Mouse (Mus musculus) adrenal gland, adult 2 months (tissue): ENCODE results near the gene Manf. TPM values are rescaled to one million over a fixed set of nuclear protein-coding genes. Genes with fewer than 3 reads are reported as not detected.

Source experiments
- DNase-seq: peaks from one replicate; pipeline ENCODE4 v3.0.0; 2021
- polyA plus RNA-seq: library from polyadenylated mRNA; depleted of rRNA; stranded (reverse); fragments of >200 nt; gene quantifications from 2 replicates; pipeline ENCODE4 v1.2.3, GENCODE M21; 2012
- total RNA-seq, 2 experiments: library from RNA; stranded (reverse); gene quantifications; 2 replicates each; pipeline ENCODE4 v1.2.3; 2021

Gene Manf
- total and polyA plus RNA-seq, 3 experiments: 36.8 to 321 (median 284) TPM

DNA sequence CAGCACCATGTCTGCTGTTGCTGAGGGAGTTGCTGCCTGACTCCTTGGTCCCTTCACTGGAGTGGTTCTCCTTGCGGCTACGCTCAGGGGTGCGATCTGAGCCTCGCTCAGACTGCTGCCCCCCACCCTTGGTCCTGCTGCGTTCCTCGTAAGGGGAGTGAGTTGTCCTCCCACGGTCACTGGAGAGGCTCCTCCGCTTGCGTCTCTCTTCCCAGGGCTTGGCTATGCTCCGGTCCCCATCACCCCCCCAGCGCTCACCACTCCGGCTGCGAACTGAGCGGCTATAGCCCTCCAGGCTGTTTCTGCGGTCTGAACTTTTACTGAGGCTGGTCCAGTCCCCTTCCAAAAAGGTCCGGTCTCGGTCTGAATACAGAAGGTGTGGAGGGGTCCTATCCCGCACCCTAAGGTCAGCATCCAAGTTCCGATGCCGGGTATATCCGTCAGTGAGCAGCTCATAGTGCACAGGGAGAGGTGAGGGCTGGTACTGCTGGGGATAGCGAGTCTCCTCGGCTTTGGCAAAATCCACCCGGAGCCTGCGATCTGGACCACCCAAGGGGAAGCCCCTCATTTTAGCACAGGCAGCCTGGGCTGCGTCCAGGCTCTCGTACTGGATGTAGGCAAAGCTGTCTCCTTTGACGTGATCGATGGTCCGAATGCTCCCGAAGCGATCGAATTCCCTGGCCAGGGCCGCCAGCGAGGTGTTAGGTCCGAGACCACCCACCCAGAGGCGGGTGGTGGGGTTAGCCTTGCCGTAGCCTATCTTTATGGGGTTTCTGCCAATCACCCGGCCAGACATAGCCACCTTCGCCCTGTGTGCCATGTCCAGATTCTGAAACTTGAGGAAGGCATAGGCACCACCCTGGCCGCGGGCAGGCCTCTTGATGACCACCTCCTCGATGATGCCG lies 6.5 kb downstream of the Manf start:
- DNase-seq: no peak

DNA sequence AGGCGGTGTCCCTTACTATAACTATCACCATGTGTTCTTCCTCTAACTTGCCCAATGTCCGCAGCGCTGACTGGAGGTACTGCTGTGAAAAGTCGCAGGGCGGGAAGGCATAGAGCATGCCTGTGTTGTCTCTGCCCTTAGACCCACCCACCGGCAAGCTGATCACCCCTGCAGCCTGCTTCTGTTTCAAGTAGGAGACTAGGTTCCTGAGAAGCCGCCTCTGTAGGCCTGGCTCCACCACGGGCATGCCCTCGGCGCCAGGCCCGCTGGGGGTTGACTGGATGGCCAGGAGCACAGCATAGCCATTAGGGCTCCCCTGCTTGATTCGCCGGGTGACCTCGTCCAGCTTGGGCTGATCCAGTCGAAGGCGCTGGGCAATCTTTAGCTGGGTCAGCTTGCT lies 7.5 kb downstream of the Manf start:
- no peak for DNase-seq

DNA sequence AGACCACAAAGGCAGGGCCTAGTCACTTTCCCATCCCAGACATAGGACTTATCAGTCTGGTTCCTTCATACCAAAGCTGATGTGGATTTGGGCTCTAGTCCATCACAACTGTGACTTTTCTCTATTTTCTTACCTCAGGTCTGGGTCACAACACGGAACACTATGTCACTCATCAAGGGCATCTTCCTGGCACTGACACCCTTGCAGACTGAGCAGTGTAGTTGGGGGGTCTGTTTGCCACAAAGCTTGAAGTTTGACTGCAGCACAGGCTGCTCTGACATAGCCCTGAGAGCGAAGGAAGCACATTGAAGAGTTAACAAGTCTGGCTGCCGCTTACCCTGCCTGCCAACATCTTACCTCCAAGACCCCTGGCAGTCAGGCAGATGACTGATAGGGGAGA lies 8.7 kb downstream of the Manf start:
- DNase-seq: no peak

DNA sequence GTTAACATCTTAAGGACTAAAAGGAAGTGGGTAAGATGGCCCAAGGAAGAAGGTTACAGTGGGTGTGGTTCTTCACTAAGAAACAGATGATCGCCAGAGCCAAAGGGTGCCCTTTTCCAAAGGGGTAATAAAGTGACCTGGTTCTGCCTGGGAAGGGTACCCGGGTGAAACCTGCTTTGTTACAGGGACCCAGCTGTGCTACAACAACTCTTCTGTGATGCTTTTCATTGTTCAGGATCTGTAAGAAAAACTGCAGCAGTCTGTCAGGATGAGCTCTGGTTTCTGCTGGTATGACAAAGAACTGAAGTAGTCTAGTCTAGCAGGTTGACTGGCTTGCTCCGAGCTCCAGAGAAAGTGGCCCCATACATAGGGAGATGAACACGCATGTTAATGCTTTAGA lies 9.6 kb downstream of the Manf start:
- DNase-seq: no peak

DNA sequence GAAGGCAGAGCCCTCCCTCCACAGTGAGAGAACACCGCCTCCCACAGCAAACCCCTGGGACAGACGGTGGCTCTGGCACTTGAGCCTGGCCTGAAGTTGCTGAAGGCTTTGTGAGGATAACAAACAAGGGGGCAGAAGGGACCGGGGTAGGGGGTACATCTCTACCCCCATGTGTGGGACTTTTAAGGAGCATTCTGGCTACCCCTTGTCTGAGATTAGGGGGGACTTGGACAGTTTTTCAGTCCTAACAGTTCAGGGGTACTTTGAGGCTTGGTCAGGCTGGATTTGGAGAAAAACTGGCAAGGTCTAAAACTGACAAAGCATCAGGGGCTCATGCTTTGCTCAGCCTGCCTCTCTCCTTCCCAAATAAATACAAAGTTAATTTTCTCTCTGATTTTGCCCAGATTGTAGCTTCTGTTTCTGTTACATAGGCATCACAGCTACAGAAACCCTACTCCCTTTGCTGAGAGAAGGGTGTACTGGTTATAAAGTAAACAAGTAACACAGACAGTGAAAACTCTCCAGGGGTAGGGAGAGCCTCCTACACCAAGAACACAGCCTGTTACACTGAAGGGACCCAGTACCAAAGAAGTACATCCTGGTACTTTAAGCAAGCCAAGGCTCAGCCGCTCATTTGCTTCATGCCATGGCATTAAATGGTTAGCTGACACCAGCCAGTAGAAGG lies 10.6 kb downstream of the Manf start:
- DNase-seq: no peak

DNA sequence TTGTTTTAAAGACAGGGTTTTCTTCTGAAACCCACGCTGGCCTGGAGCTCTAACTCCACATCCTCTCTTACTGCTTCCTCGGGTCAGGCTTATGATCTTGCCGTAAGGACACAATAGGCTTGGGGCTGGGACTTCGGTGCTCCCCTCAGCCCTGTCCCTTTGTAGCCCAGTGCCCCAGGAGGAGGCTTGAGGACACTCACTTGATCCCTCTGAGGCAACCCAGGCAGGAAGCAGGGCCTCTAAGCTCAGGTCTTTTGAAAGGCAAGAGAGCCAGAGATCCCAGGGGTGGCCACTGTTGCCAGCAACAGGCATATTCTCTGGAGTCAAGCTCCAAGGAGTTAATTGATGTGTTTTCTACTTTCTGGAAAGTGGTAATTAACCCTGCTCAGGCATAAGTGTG lies 12.3 kb downstream of the Manf start:
- no peak for DNase-seq

DNA sequence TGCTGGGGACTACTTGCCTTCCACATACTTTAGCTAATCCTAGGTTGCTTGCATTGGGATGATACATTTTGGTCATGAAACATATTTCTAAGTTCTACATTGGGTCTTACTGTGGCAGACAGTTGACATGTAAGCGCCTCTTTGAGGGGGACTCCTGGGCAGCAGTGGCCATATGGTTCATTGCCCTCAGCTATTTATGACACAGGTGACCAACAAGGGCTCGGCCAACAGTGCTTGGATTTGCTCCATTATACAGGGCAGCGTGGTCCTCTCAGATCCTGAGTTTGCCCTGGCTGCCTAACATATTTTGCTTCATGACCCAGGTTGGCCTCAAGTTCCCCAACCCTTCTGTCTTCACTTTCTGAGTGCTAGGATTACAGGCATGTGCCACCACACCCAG lies 15.1 kb downstream of the Manf start:
- no peak for DNase-seq

DNA sequence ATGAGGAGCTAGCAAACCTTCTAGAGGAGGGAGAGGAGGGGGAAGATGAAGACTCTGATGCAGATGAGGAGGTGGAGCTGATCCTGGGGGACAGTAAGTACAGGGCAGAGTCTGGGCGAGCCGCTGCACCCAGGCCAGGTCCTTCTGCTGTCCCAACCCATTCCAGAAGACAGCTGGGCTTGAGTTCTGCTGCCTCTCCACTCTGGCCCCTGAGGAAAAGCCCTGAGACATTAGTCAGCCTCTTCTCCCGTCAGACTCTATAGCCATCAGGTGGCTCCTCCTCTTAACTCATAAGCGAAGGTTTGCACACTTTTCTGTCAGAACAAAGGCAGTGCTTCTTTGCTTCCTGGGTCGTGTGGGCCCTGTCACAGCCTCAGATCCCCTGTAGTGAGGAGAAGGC lies 17.6 kb downstream of the Manf start:
- DNase-seq: no peak

DNA sequence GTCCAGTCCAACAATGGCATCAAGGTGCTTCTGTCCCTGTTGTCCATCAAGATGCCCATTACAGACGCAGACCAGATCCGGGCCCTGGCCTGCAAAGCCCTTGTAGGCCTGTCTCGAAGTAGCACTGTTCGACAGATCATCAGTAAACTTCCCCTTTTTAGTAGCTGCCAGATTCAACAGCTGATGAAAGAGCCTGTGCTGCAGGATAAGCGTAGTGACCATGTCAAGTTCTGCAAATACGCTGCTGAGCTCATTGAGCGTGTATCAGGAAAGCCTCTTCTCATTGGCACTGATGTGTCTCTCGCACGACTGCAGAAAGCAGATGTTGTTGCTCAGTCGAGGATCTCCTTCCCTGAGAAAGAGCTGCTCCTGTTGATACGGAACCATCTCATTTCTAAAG lies 33.7 kb downstream of the Manf start:
- DNase-seq: no peak

DNA sequence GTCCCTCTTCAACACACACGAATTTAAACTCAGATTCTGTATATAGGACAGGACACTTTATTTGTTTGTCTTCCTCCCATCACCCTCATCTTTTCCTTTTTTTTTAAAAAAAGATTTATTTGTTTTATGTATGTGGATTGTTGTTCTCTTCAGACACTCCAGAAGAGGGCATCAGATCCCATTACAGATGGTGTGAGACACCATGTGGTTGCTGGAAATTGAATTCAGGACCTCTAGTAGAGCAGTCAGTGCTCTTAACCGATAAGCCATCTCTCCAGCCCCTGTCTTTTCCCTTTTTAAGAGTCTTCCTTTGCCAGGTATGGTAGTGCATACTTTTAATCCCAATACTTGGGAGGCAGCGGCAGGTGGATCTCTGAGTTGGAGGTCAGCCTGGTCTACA lies 35.1 kb downstream of the Manf start:
- no peak for DNase-seq

DNA sequence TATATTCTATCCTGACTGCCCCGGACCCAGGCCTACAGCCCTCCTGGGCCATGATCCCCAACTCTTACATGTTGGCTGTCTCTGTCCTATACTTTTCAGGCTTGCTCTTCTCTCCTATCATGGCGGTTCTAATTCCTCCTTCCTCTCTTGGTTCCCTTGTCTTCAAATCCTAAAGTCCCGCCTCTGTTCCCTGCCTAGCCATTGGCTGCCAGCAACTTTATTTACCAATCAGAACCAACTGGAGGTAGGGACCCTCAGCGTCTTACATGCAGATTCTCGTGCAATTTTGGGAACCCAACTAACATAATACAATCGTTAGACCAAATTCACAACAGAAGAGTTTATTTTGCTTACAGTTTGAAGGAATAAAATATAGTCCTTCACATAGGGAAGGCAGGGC lies 49.0 kb downstream of the Manf start:
- DNase-seq: no peak

DNA sequence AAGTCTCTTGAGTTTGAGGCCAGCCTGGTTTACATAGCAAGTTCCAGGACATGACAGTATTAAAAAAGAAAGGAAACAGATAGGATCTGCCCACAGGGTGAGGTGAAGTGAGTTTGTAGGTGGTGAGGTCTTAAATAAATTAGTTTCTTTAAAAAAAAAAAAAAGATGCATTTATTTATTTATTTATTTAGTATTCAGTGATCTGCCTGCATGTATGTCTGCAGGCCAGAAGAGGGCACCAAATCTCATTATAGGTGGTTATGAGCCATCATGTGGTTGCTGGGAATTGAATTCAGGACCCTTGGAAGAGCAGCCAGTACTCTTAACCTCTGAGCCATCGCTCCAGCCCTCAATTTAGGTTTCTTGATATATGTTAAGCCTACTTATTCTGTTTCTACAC lies 51.2 kb downstream of the Manf start:
- DNase-seq: no peak

DNA sequence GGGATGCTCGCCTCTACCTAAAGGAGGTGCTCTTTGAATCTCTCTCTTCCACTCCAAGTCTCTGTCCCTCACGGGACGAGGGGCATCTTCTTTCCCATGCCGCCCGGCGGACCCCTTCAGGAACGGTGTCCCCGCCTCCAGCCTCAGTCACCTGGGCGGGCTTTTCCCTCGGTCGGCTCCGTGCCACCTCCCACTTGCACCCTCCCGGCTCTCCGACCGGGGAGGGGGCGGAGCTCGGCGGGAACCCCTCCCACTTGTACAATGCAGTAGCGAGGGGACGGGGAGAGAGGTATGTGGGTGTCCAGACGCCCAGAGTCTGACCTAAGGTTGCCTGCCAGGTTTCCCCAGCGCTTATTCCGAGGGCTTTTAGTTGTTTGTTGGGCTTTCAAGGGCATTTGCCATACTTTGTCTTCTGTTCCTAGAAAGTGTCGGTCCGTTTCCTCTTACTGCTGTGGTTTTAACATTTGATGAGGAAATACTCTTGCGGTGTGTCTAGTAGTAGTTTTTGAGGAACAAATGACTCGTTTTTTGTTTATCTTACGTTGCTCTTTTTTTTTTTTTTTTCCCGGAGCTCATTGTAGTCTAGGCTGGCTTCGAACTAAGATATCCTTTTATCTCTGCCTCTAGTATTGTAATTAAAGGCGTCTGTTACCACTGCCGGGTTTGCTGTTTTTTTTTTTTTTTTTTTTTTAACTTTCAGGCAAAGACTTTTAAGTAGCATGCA lies 69.2 kb downstream of the Manf start:
- DNase-seq: peak; percentile 95

DNA sequence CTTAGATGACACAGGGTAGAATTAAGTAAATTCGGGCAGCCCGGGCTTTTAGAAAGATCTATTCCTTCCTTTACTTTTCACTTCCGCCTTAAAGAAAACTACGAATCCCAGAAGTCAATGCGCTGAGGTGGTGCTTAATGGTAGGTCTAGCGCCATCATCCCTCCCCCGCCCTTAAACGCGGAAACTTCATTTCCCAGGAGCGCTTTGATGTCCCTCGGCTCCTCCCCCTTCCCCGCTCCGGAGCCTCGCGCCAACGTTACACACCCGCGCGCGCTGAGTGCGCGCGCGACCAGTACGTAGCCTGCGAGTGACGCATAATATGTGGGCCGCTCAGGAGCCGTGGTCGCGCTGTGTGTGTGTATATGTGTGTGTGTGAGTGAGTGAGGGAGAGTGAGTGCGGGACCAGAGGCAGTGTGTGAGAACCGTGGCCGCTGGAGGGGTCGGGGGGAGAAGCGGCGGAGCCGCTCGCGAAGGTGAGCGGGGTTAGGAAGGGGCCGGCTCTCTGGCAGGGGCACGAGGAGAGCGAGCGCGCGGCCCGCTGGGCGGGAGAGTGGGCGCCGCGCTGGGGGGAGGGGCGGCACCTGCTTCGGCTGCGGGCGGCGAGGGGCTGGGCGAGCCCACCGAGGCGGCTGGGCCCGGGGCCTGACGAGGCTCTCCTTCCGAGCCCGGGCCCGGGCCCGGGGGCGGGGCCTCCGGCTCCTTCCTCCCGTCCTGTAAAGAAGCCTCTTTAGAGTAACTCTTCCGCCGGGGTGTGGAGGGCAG lies 70.0 kb downstream of the Manf start, which contains the start of gene Dcaf1:
Dcaf1 (plus strand) TSS at position 257 of the 763 bp plus-strand sequence.
- peak; percentile 94 for DNase-seq

DNA sequence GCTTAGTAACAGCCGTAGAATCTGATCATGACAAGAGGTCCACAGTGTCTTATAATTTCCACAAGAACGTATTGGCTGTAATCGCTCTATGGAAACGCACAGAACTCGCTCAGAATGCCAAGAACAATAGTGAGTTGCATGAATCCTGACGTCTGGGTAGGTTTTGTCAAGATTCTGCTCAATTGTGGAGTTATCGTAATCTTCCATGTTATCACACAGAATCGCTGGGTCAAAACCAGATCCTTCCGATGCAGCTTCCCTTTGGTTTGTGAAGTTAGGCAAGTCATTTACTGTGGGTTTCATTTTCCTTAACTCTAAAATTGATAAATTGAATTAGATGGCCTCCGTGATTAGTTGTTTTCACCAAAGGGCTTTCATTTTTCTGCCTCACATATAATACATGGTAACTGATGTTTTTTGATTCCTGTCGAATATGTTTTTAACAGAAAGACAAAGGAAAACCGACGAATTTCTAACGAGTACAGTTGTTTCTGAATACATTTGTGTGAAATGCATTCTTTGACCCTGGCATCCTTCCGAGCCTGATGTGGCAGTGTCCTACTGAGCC lies 70.6 kb downstream of the Manf start:
- DNase-seq: no peak

DNA sequence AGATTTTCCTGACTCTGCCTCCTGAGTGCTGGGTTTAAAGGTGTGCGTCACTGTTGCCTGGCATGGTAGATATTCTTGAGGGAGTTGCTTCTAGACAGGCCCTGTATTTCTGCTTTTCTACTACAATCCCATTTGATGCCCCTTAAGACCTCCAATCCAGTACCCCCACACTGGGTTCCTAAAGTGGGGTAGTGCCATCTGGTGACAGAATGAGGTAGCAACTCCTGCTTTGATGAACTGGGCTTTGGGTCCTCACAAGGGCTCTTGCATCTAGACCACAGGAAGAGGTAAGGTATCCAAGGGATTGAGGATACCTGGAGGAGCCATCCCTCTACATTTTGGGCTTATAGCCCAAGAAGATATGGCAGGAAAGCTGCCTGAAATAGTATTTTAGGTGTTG lies 72.6 kb downstream of the Manf start:
- DNase-seq: no peak

DNA sequence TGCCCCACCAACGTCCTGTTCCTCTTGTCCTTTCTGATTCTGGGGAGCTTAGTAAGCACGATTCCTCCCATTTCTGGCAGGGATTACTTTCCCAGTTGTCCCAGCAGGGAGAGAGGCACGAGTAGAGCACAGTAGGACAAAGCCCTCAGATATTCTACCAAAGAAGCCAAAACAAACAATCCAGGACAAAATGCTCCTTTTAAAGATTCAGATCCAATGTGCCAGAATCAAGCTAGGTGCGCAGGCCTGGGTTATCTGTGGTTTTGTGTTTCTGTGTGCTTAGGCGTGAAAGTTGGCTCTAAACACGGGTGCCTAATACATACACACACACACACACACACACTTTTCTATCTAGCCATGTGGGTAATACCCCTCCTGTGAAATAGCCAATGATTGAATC lies 73.6 kb downstream of the Manf start:
- DNase-seq: no peak

DNA sequence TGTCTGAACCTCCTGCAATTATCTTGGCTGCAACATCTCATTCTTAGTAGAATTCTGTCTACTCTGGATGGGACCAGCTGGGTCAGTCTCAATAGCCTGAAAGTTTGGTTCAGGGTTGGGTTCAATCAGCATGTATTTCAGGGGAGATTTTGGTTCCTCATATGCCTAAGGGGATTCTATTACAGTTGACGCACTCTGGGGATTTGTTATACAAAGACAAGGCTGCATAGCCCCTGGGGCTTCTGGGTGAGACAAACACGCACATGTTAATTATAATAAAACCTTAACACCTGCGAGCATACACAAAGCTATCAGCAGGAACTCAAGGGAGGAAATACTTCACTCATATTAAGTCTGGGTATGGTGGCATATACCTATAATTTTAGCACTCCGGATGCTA lies 85.3 kb downstream of the Manf start:
- no peak for DNase-seq

DNA sequence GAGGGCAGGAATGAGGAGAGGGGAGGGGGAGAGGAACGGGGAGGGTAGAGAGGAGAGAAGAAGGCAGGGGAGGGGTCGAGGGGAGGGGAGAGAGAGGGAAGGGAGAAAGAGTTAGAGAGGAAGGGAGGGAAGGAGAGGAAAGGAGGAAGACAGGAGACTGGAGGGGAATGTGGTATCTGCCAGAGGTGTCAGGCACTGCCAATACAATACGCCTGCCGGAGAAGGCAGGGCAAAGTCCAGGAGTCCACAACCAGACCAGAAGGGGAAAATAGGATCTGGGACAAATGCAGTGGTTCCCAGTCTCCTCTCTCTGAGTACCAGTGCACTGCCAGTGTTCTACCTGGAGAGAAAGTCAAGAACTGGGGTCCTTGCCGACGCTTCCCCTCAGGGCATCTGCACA lies 100.9 kb downstream of the Manf start:
- no peak for DNase-seq

DNA sequence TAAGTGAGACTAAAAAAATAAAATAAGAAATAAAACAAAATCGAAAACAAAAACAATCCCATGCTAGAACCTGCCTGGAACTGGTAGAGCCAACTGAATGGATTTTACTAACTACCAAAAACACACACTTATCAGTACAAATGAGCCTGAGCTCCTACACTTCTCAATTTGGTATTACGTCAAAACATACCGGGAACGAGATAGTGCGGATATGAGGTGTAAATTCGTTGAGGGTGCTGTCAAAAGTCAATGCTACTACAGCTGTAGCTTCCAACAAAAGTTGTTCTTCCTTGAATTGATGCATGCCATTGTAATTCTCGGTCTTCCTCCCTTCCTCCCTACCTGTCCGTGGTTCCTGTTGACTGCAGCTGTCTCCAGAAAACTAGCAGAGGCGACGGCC lies 102.4 kb downstream of the Manf start:
- DNase-seq: no peak

DNA sequence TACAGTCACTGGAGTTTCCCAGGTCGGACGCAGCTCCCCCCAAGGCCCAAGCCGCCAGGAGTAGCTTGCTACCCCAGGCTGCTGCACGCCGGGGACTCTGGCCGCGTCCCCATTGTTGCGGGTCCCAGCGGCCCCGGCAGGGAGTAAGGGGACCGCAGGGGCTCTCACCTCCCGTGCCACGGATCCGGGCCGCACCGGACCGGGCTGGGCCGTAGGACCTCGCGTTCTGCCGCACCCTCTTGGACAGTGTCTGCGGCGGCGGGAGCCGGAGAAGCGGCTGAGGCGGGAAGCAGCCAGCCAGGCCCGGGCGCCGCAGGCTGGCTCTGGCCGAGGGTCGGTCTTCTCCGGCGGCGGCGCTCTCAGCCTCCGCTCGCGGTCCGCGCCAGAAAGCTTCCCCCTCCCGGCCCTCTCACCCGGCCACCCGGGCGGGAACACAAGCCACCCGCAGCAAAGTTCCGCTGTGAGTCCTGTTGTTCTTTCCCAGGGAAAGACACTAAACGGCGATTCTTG lies 102.9 kb downstream of the Manf start, which contains the start of gene Rad54l2:
Rad54l2 (minus strand) TSS at position 383 of the 510 bp plus-strand sequence.
- peak; percentile 93 for DNase-seq
